Mouse (Mus musculus): ENCODE measurements at regions not wholly inside any gene's neighbourhood (a gene's known extent, or its start where the extent isn't known, plus 50 kb on each side); places are given as distances from the start of the nearest gene placed in this dataset.

DNA sequence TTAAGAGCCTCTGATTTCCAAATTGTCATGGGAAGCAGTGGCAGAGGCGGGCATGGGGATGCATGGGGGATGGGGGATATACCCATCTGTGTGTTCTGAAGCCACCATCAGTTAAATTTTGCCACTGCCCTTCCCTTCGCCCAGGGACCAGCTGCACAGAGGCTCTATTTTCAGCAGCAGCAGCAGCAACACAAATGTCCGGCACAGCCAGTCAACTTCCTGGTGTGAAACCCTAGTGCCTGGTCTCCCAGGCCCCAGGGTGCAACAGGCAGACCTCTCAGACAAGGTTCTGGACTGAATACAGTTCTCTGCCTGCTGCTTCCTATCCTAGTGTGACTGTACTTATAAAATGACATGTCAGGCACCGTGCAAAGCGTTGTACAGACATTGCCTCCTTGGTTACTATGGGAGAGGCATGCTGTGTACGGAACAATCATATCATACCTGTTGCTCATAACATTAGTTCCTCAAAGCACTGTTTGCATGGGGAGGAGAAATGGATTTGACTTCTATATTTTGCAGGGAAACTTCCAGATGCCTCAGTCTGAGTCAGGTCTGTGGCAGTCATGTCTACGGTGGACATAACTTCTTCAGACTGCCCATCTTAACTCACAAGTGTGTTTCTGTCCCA is 104.8 kb upstream of the Vps8 start:
- TF ChIP-seq CTCF (conservative IDR thresholded peaks at IDR 0.05; ENCODE audit: insufficient read depth, insufficient read length, low read depth, low read length) (no peak), POLR2A (IDR thresholded peaks at IDR 0.05; ENCODE audit: low read depth, low read length) (no peak)
